Mouse (Mus musculus): ENCODE data around the gene Ddr2. TPM values are rescaled to one million over a fixed set of nuclear protein-coding genes. Genes with fewer than 3 reads are reported as not detected.
A peak's percentile ranks its signal among the peaks of the same experiment; 100 is the strongest.

The Ddr2 gene
- total and polyA plus RNA-seq, 2 experiments from 2014 or later: 7.2 to 11.2 TPM

- no peaks in the 10 kb centered on the region for H3K36me3 ChIP-seq (replicated peaks; ENCODE audit: control insufficient read depth, insufficient read depth, low read length)
- no peaks in the 10 kb centered on the region for H3K9me3 ChIP-seq (replicated peaks; ENCODE audit: control insufficient read depth, low read length)
- ATAC-seq (ENCODE audit: insufficient read depth, low read depth): peak; percentile 13; the same call in 1 of the 2 replicates
- no peak overlapping the region for H3K4me3 ChIP-seq (ENCODE audit: low read depth, low read length)
- TF ChIP-seq CTCF (IDR thresholded peaks at IDR 0.05; ENCODE audit: low read depth): no peak
- TF ChIP-seq EP300 (IDR thresholded peaks at IDR 0.05; ENCODE audit: low read depth): peak; percentile 79; the same call in 1 of the 2 replicates
- H3K4me1 ChIP-seq (ENCODE audit: control insufficient read depth, insufficient read depth): peaks cover 31% of the 10 kb centered on the region
- no peak overlapping the region for H3K9ac ChIP-seq (replicated peaks; ENCODE audit: low read depth, low read length)
- H3K4me2 ChIP-seq (ENCODE audit: low read depth, low read length): no peak overlapping the region
- no peaks in the 10 kb centered on the region for H3K27me3 ChIP-seq (ENCODE audit: control insufficient read depth, insufficient read depth, low read length)
- WGBS: 13% methylated on average over 2 of the region's 2 CpGs
- peak; percentile 76 for DNase-seq (ENCODE audit: low spot score)
- peak overlapping the region; percentile 82 for H3K27ac ChIP-seq (ENCODE audit: low read depth)
These were observed 138.6 kb downstream of the Ddr2 start for GRCm38 (mm10) chr1:169971998-169972397.

GRCm38 (mm10) chr1:169970936-169971335 lies 139.6 kb downstream of the Ddr2 start:
- Histone ChIP-seq H3K4me2 (ENCODE audit: low read depth, low read length) (no peak overlapping the region), H3K27ac (ENCODE audit: low read depth) (peak overlapping the region; percentile 82; the same call in 1 of the 2 replicates), H3K9me3 (replicated peaks; ENCODE audit: control insufficient read depth, low read length) (no peaks in the 10 kb centered on the region), H3K4me1 (ENCODE audit: control insufficient read depth, insufficient read depth) (peaks cover 31% of the 10 kb centered on the region), H3K27me3 (ENCODE audit: control insufficient read depth, insufficient read depth, low read length) (no peaks in the 10 kb centered on the region), H3K9ac (replicated peaks; ENCODE audit: low read depth, low read length) (no peak overlapping the region), H3K36me3 (replicated peaks; ENCODE audit: control insufficient read depth, insufficient read depth, low read length) (peaks cover 5% of the 10 kb centered on the region), H3K4me3 (ENCODE audit: low read depth, low read length) (no peak overlapping the region)
- ATAC-seq (ENCODE audit: insufficient read depth, low read depth) (no peak), DNase-seq (ENCODE audit: low spot score) (no peak)
- TF ChIP-seq CTCF (IDR thresholded peaks at IDR 0.05; ENCODE audit: low read depth) (no peak), EP300 (IDR thresholded peaks at IDR 0.05; ENCODE audit: low read depth) (no peak)
- WGBS: 87% methylated on average over 4 of the region's 4 CpGs

- Histone ChIP-seq H3K27ac (ENCODE audit: low read depth) (peak overlapping the region; percentile 90), H3K4me2 (ENCODE audit: low read depth, low read length) (peak overlapping the region; percentile 87), H3K4me1 (ENCODE audit: control insufficient read depth, insufficient read depth) (peaks cover 31% of the 10 kb centered on the region), H3K36me3 (replicated peaks; ENCODE audit: control insufficient read depth, insufficient read depth, low read length) (peaks cover 19% of the 10 kb centered on the region), H3K9me3 (replicated peaks; ENCODE audit: control insufficient read depth, low read length) (no peaks in the 10 kb centered on the region), H3K27me3 (ENCODE audit: control insufficient read depth, insufficient read depth, low read length) (no peaks in the 10 kb centered on the region), H3K4me3 (ENCODE audit: low read depth, low read length) (peak overlapping the region; percentile 63), H3K9ac (replicated peaks; ENCODE audit: low read depth, low read length) (peak overlapping the region; percentile 57)
- DNase-seq (ENCODE audit: low spot score) (no peak), ATAC-seq (ENCODE audit: insufficient read depth, low read depth) (peak; percentile 16; the same call in 1 of the 2 replicates)
- 2% methylated on average over 6 of the region's 9 CpGs for WGBS
- no peak for TF ChIP-seq EP300 (IDR thresholded peaks at IDR 0.05; ENCODE audit: low read depth)
- TF ChIP-seq CTCF (IDR thresholded peaks at IDR 0.05; ENCODE audit: low read depth): no peak
These were observed 141.1 kb downstream of the Ddr2 start for GRCm38 (mm10) chr1:169969516-169969886.

GRCm38 (mm10) chr1:169968792-169969515 lies 141.6 kb downstream of the Ddr2 start, which contains the start of gene Hsd17b7:
Gene Hsd17b7 (minus strand): TSS chr1:169969241.
- WGBS: under 1% methylated on average over 48 of the region's 48 CpGs
- peak within 1 kb of the TSS; percentile 63 for H3K4me3 ChIP-seq (ENCODE audit: low read depth, low read length)
- H3K4me2 ChIP-seq (ENCODE audit: low read depth, low read length): peak within 1 kb of the TSS; percentile 87
- no peaks in the 10 kb centered on the region for H3K27me3 ChIP-seq (ENCODE audit: control insufficient read depth, insufficient read depth, low read length)
- peaks cover 31% of the 10 kb centered on the region for H3K4me1 ChIP-seq (ENCODE audit: control insufficient read depth, insufficient read depth)
- peak within 1 kb of the TSS; percentile 57 for H3K9ac ChIP-seq (replicated peaks; ENCODE audit: low read depth, low read length)
- H3K9me3 ChIP-seq (replicated peaks; ENCODE audit: control insufficient read depth, low read length): no peaks in the 10 kb centered on the region
- H3K27ac ChIP-seq (ENCODE audit: low read depth): peak within 1 kb of the TSS; percentile 90
- DNase-seq (ENCODE audit: low spot score): peak; percentile 98
- no peak for TF ChIP-seq CTCF (IDR thresholded peaks at IDR 0.05; ENCODE audit: low read depth)
- TF ChIP-seq EP300 (IDR thresholded peaks at IDR 0.05; ENCODE audit: low read depth): no peak; the same call in 1 of the 2 replicates
- peaks cover 25% of the 10 kb centered on the region for H3K36me3 ChIP-seq (replicated peaks; ENCODE audit: control insufficient read depth, insufficient read depth, low read length)
- ATAC-seq (ENCODE audit: insufficient read depth, low read depth): peak; percentile 99

GRCm38 (mm10) chr1:169953106-169953505 lies 157.5 kb downstream of the Ddr2 start:
- no peak overlapping the region for H3K4me3 ChIP-seq (ENCODE audit: low read depth, low read length)
- 94% methylated on average over 10 of the region's 10 CpGs for WGBS
- ATAC-seq (ENCODE audit: insufficient read depth, low read depth): no peak
- H3K27me3 ChIP-seq (ENCODE audit: control insufficient read depth, insufficient read depth, low read length): no peaks in the 10 kb centered on the region
- H3K4me1 ChIP-seq (ENCODE audit: control insufficient read depth, insufficient read depth): peaks cover 3% of the 10 kb centered on the region; the same call in 1 of the 2 replicates
- no peak for DNase-seq (ENCODE audit: low spot score)
- TF ChIP-seq EP300 (IDR thresholded peaks at IDR 0.05; ENCODE audit: low read depth) (no peak), CTCF (IDR thresholded peaks at IDR 0.05; ENCODE audit: low read depth) (no peak)
- no peak overlapping the region for H3K27ac ChIP-seq (ENCODE audit: low read depth)
- no peak overlapping the region for H3K9ac ChIP-seq (replicated peaks; ENCODE audit: low read depth, low read length)
- peaks cover 63% of the 10 kb centered on the region for H3K36me3 ChIP-seq (replicated peaks; ENCODE audit: control insufficient read depth, insufficient read depth, low read length)
- H3K4me2 ChIP-seq (ENCODE audit: low read depth, low read length): no peak overlapping the region
- H3K9me3 ChIP-seq (replicated peaks; ENCODE audit: control insufficient read depth, low read length): no peaks in the 10 kb centered on the region

All from heart, postnatal 0 days (tissue).